Mouse (Mus musculus): ENCODE measurements around the gene Anapc15-ps.
"Not testable (repeated sequence)": the region's sequence is repeated elsewhere in the genome, so short reads cannot be mapped to it uniquely, and the experiment has no call there.

The Anapc15-ps gene

GRCm38 (mm10) chr10:95630726-95631345 is 42.4 kb downstream of the Anapc15-ps start:
- DNase-seq (ENCODE audit: low read depth, low spot score), result no peak

GRCm38 (mm10) chr10:95630166-95630565 is 43.1 kb downstream of the Anapc15-ps start:
- DNase-seq (ENCODE audit: low read depth, low spot score), result not testable (repeated sequence)

- DNase-seq (ENCODE audit: low read depth, low spot score), result no peak
Measured at GRCm38 (mm10) chr10:95628338-95628737, 44.9 kb downstream of the Anapc15-ps start.

GRCm38 (mm10) chr10:95627381-95627780 is 45.9 kb downstream of the Anapc15-ps start:
- DNase-seq (ENCODE audit: low read depth, low spot score), result no peak

- DNase-seq (ENCODE audit: low read depth, low spot score), result no peak
Measured at GRCm38 (mm10) chr10:95625300-95625699, 48.0 kb downstream of the Anapc15-ps start.

- DNase-seq (ENCODE audit: low read depth, low spot score), result no peak
Measured at GRCm38 (mm10) chr10:95624007-95624406, 49.2 kb downstream of the Anapc15-ps start.

GRCm38 (mm10) chr10:95623518-95623905 is 49.7 kb downstream of the Anapc15-ps start:
- DNase-seq (ENCODE audit: low read depth, low spot score), result no peak
